8 mouse cellular contexts compared by ENCODE assay signal in the genomic region with DNA sequence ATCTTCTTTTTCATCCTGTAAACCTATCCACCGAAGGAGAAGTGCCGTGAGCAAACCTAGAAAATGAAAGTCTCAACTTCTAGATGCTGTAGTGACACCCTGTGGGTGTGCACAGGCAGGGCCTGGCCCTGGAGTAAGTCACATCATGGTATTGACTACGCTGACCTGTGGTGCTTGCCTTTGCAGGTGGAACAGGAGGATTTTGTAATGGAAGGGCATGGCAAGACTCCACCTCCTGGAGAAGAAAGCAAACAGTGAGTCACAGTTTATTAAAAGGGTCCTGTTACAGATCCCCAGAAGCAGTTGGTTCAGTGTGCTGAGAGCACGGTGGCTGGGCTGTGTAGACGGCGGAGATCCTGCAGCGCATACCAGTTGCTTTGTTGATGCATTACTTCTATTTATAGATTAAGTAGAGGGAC.
DNase-seq lines count a peak whose midpoint lies in the region; ATAC-seq lines count a peak whose summit lies in the region.

No protein-coding gene starts in this region.

- H3K4me2 ChIP-seq in heart, embryonic 11.5 days = peak overlapping the region; percentile 36
- peak overlapping the region; percentile 29; the same call in 1 of the 2 replicates for H3K4me2 ChIP-seq in lung, embryonic 16.5 days (ENCODE audit: low read depth, low read length)

- H3K27me3 ChIP-seq in heart, embryonic 11.5 days (ENCODE audit: control insufficient read depth, insufficient read depth, low read length) = no peaks in the 10 kb centered on the region
- H3K27me3 ChIP-seq in lung, embryonic 16.5 days (ENCODE audit: control insufficient read depth, insufficient read depth, low read depth, low read length) = no peaks in the 10 kb centered on the region

- no peaks in the 10 kb centered on the region for H3K9me3 ChIP-seq in heart, embryonic 11.5 days (replicated peaks; ENCODE audit: control insufficient read depth, low read length)
- H3K9me3 ChIP-seq in lung, embryonic 16.5 days (ENCODE audit: control insufficient read depth, low read length) = no peaks in the 10 kb centered on the region

- no peak overlapping the region for H3K27ac ChIP-seq in heart, embryonic 11.5 days (ENCODE audit: low read depth, low read length)
- H3K27ac ChIP-seq in lung, embryonic 16.5 days (ENCODE audit: low read length) = peak overlapping the region; percentile 8; the same call in 1 of the 2 replicates

- H3K4me3 ChIP-seq in heart, embryonic 11.5 days (ENCODE audit: low read depth, low read length) = no peak overlapping the region
- no peak overlapping the region for H3K4me3 ChIP-seq in lung, embryonic 16.5 days (ENCODE audit: low read length)

- intact Hi-C loops in heart, postnatal 36 days (cut with DNase I) = loop anchor here (5.0 kb wide), 1 partner anchor 77 kb away; no protein-coding TSS in a partner anchor

- H3K36me3 ChIP-seq in heart, embryonic 11.5 days (ENCODE audit: control insufficient read depth, insufficient read depth, low read length) = no peaks in the 10 kb centered on the region
- H3K36me3 ChIP-seq in lung, embryonic 16.5 days (ENCODE audit: control insufficient read depth, insufficient read depth, low read length) = no peaks in the 10 kb centered on the region

- WGBS in heart, embryonic 11.5 days (ENCODE audit: insufficient replicate concordance) = 35% methylated on average over 7 of the region's 7 CpGs
- WGBS in lung, embryonic 16.5 days = 26% methylated on average over 7 of the region's 7 CpGs

- H3K4me1 ChIP-seq in heart, embryonic 11.5 days (ENCODE audit: control insufficient read depth, insufficient read depth, low read length) = peaks cover 5% of the 10 kb centered on the region; the same call in 1 of the 2 replicates
- peaks cover 9% of the 10 kb centered on the region for H3K4me1 ChIP-seq in lung, embryonic 16.5 days (replicated peaks; ENCODE audit: control insufficient read depth, insufficient read depth, low read length)

- DNase-seq in heart, adult 11 months = peak; percentile 86
- no peak for DNase-seq in heart, postnatal 36 days
- peak; percentile 50 for DNase-seq in CD4-positive helper T cell, adult 2 months (ENCODE audit: low read depth, low spot score)
- no peak for DNase-seq in adrenal gland, postnatal 14 days
- DNase-seq in adrenal gland, postnatal 25 days = no peak
- no peak for DNase-seq in left cerebral cortex, adult 9 months (ENCODE audit: low spot score in 2 of 2)

- 0 out of 2 replicates have a peak overlapping the region, but pooled peaks have one; percentile 24 for H3K9ac ChIP-seq in heart, embryonic 11.5 days (ENCODE audit: low read depth, low read length)
- no peak overlapping the region for H3K9ac ChIP-seq in lung, embryonic 16.5 days (ENCODE audit: low read length)

- no peak for ATAC-seq in heart, embryonic 11.5 days (replicated peaks; ENCODE audit: insufficient number of reproducible peaks, low FRiP score, low TSS enrichment)
- ATAC-seq in lung, embryonic 16.5 days (ENCODE audit: low read depth) = peak; percentile 82

Comparison
In these comparisons a context has a peak if more than half of its experiments do, and no peak if none do; other contexts are left out.
1. DNase-seq: peak in heart, adult 11 months (single experiment) and CD4-positive helper T cell, adult 2 months (single experiment); none in heart, postnatal 36 days (0 of 2), adrenal gland, postnatal 14 days (single experiment), adrenal gland, postnatal 25 days (single experiment) and left cerebral cortex, adult 9 months (0 of 2).